Mouse (Mus musculus) ES-Bruce4 (cell line): ENCODE measurements around the gene Hsd17b3.

ENCODE experiments used
- CTCF ChIP-seq: IDR thresholded peaks from one replicate; pipeline ENCODE4 v1.8.1; 2011; ENCODE audit warnings: low read depth, low read length
- EP300 ChIP-seq: IDR thresholded peaks from 2 replicates; pipeline ENCODE4 v1.6.1; 2011; ENCODE audit warnings: low read depth, low read length; ENCODE audit not compliant: insufficient read depth
- POLR2A ChIP-seq: IDR thresholded peaks from one replicate; pipeline ENCODE4 v1.8.1; 2011; ENCODE audit warnings: low read length; ENCODE audit not compliant: insufficient read depth

DNA sequence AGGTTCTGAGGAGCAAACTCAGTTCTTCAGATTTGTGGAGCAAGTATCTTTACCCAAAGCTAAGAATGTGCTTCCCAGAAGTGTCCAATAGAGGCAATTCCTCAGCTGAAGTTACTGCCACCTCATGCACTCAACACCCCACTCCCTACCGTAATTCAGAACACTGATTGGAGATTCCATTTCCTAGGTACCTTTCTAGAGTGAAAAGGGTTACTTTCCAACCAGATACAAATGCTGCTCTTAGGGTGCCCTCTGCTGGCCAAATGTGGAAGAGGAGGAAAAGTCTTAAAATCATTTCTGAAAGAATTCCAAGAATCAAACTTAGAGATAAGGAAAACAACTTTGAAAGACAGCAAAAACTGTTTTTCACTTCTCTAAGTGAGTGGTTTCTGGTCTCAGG is 4.3 kb upstream of the Hsd17b3 start:
- no peak for TF ChIP-seq EP300
- TF ChIP-seq CTCF: no peak
- TF ChIP-seq POLR2A: no peak
